Mouse (Mus musculus) neutrophil, adult 83 days (primary cell): Measurements from ENCODE around the gene Aire. TPM values are rescaled to one million over a fixed set of nuclear protein-coding genes. Genes with fewer than 3 reads are reported as not detected.

Source experiments
- total RNA-seq, 2 experiments: library from RNA; stranded (reverse); gene quantifications; one replicate each; pipeline ENCODE4 v1.2.4; 2023

Gene Aire
- total RNA-seq, result not detected

GRCm38 (mm10) chr10:78043406-78043836, at the start of gene Aire:
Gene Aire (minus strand): TSS chr10:78043610.

GRCm38 (mm10) chr10:78069101-78070011, 25.9 kb upstream of the Aire start, which contains the start of gene Icosl:
Gene Icosl (plus strand): TSS chr10:78069302.

GRCm38 (mm10) chr10:78041647-78042046, 1.8 kb downstream of the Aire start, which contains the start of gene Dnmt3l:
Gene Dnmt3l (plus strand): TSS chr10:78041947.

GRCm38 (mm10) chr10:78009945-78010293, 33.5 kb downstream of the Aire start, which contains the start of gene Pfkl:
Gene Pfkl (minus strand): TSS chr10:78010083.

Other genes with a start within 250 kb of the Aire start
- not detected for gene Gm9639, start 248.5 kb downstream of the Aire start, total RNA-seq
- not detected for gene Gm19668, start 244.5 kb downstream of the Aire start, total RNA-seq
- gene Gm9507, start 231.8 kb downstream of the Aire start, total RNA-seq, result not detected
- not detected for gene Gm2696, start 228.9 kb downstream of the Aire start, total RNA-seq
- gene Krtap10-4, start 216.5 kb downstream of the Aire start, total RNA-seq, result not detected
- gene Krtap10-10, start 207.7 kb downstream of the Aire start, total RNA-seq, result not detected
- gene Gm36176, start 196.8 kb downstream of the Aire start, total RNA-seq, result not detected
- gene Gm10318, start 190.8 kb downstream of the Aire start, total RNA-seq, result not detected
- gene Gm3285, start 181.6 kb downstream of the Aire start, total RNA-seq, result not detected
- gene Lrrc3, start 141.1 kb downstream of the Aire start, total RNA-seq, result under 1 TPM in 1 of 2 experiments, not detected in 1; 0.15 TPM
- gene Trpm2, start 73.0 kb downstream of the Aire start, total RNA-seq, result 100 to 1,000 TPM; 232 to 259 TPM
- gene 1810043G02Rik, start 65.1 kb downstream of the Aire start, total RNA-seq, result 1 to 10 TPM; 7.1 to 8.8 TPM
- gene Pfkl, start 33.5 kb downstream of the Aire start, total RNA-seq, result 10 to 100 TPM; 27.1 to 40.2 TPM
- gene Dnmt3l, start 1.7 kb downstream of the Aire start, total RNA-seq, result 1 to 10 TPM; 1.4 to 1.8 TPM
- gene Icosl, start 25.7 kb upstream of the Aire start, total RNA-seq, result 10 to 100 TPM; 48.0 to 48.3 TPM
- gene D10Jhu81e, start 126.2 kb upstream of the Aire start, total RNA-seq, result 10 to 100 TPM; 23.3 to 27.2 TPM
- gene Pwp2, start 141.5 kb upstream of the Aire start, total RNA-seq, result 1 to 10 TPM; 4.9 to 5.7 TPM
- gene Trappc10, start 201.0 kb upstream of the Aire start, total RNA-seq, result 10 to 100 TPM; 53.6 to 62.3 TPM